Mouse (Mus musculus): Measurements from ENCODE around the gene Srcin1. TPM values are rescaled to one million over a fixed set of nuclear protein-coding genes. Genes with fewer than 3 reads are reported as not detected.

Gene Srcin1
- polyA plus RNA-seq, 1 experiment from 2014 or later, result 0.10 TPM

DNA sequence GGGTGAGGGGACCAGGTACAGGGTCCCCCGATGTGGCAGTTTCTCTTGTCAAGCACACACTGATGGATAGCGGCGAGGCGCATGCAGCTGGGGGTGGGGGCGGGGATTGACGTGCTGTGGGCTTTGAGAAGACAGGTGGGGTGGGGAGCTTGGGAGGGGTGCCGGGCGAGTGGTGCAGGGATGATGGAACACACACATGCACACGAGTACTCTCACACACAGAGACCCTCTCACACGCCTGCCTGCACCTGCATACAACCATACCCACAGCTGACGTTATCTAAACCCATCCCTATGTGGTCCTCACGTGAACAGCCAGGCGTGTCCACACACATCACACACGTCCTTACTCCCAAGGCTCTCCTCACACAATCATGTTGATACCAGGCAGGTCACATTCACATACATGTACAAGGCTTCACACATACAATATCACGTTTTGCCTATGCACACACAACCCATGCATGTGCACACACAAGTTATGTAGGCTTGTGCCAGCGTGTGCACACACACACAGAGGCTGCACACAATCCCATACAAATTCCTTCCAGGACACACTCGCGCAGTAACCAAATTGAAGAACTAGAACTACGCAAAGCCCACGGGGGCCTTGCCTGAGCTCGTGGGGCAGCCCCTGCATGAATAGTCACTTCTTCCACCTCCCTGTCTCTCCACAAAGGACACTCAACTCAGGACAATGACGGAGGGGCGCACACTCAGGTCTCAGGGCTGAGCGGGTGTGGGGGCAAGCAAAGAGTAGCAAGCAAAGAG lies 66.1 kb downstream of the Srcin1 start:
- Histone ChIP-seq H3K4me1 (peaks cover 18% of the 10 kb centered on the region), H3K27me3 (replicated peaks) (peaks cover 41% of the 10 kb centered on the region), H3K27ac (no peak overlapping the region), H3K9me3 (replicated peaks) (no peaks in the 10 kb centered on the region), H3K4me2 (no peak overlapping the region), H3K4me3 (no peak overlapping the region), H3K9ac (no peak overlapping the region), H3K36me3 (no peaks in the 10 kb centered on the region)
- WGBS (ENCODE audit: insufficient replicate concordance), result 69% methylated on average over 24 of the region's 24 CpGs
- ATAC-seq, result no peak

DNA sequence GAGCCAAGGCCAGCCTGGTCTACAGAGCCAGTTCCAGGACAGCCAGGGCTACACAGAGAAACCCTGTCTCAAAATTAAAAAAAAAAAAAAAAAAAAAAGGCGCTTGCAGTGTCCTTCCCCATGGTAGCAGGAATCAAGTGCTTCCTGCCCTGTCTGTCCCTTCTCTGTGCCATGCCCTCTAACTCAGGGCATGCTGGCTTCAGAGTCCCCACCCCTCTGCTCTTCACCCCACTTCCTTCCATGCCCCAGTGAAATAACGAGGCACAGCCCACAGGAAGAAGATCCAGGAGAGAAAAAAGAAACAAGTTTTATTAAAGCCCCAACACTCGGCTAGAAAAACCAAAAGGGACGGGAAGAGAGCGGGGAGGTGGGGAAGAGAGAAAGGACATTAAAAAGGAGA lies 66.9 kb downstream of the Srcin1 start:
- Histone ChIP-seq H3K4me2 (no peak overlapping the region), H3K9me3 (replicated peaks) (no peaks in the 10 kb centered on the region), H3K4me3 (no peak overlapping the region), H3K36me3 (no peaks in the 10 kb centered on the region), H3K27me3 (replicated peaks) (peaks cover 44% of the 10 kb centered on the region), H3K27ac (no peak overlapping the region), H3K4me1 (peaks cover 18% of the 10 kb centered on the region), H3K9ac (no peak overlapping the region)
- 47% methylated on average over 5 of the region's 5 CpGs for WGBS (ENCODE audit: insufficient replicate concordance)
- ATAC-seq, result no peak

DNA sequence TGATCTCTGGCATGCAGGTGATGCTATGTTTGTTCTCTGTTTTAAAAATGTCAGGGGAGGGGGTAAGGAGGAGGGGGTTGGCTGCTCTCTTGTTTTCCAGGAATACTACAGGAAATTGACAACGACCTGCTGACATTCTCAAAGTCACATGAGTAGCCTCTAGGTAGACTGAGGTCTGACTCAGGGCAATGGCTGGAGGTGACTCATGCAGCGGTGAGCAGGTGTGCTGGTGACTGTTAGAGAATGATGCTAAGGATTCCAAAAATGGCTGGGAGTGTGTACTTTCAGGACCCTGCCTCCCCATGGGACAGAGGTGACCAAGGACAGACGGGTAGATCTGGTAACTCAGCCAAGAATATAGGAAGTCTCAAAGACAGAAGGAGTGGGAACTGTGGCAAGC lies 67.8 kb downstream of the Srcin1 start:
- Histone ChIP-seq H3K4me2 (no peak overlapping the region), H3K9me3 (replicated peaks) (no peaks in the 10 kb centered on the region), H3K27ac (no peak overlapping the region), H3K27me3 (replicated peaks) (peaks cover 44% of the 10 kb centered on the region), H3K4me1 (peaks cover 18% of the 10 kb centered on the region), H3K4me3 (no peak overlapping the region), H3K36me3 (no peaks in the 10 kb centered on the region), H3K9ac (no peak overlapping the region)
- ATAC-seq, result no peak
- 41% methylated on average over 3 of the region's 3 CpGs for WGBS (ENCODE audit: insufficient replicate concordance)

DNA sequence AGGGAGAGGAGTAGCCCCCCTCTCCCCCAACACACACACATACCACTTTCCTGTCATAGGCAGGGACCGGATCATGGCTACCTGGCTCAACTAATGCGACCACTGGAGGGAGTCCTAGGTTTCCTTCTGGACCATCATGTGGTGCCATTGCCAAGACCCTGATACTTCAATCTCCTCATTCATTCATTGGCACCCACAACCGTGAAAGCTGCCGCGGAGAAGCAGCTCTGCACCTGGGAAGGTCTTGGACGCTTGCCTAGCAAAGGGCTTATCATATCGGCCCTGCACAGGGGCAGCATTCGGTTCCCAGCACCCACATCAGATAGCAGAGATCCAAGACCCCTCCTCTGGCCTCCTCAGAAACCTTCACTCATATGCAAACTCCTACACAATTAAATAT lies 69.7 kb downstream of the Srcin1 start:
- Histone ChIP-seq H3K27me3 (replicated peaks) (peaks cover 44% of the 10 kb centered on the region), H3K4me1 (peaks cover 4% of the 10 kb centered on the region), H3K9me3 (replicated peaks) (no peaks in the 10 kb centered on the region), H3K36me3 (peaks cover 12% of the 10 kb centered on the region), H3K4me3 (no peak overlapping the region), H3K27ac (no peak overlapping the region), H3K9ac (no peak overlapping the region), H3K4me2 (no peak overlapping the region)
- no peak for ATAC-seq
- WGBS (ENCODE audit: insufficient replicate concordance), result 52% methylated on average over 8 of the region's 8 CpGs

DNA sequence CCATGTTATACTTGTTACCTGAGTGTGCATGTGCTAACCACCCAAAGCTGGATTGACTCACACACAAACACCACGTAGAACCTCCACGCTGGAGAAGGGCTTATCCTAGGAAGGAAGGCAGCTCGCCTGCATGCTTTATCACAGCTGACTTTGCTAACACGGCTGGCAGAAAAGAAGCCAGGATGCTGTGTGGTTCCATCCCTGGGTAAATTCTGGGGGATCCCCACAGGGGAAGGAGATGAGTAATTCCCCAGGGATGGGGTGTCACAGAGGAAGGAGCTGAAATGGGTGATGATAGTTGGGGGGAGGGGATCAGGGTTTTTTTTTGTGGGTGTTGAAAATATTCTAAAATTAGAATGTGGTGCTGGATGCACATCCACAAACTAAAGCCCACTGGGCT lies 70.2 kb downstream of the Srcin1 start:
- WGBS (ENCODE audit: insufficient replicate concordance), result 54% methylated on average over 4 of the region's 4 CpGs

DNA sequence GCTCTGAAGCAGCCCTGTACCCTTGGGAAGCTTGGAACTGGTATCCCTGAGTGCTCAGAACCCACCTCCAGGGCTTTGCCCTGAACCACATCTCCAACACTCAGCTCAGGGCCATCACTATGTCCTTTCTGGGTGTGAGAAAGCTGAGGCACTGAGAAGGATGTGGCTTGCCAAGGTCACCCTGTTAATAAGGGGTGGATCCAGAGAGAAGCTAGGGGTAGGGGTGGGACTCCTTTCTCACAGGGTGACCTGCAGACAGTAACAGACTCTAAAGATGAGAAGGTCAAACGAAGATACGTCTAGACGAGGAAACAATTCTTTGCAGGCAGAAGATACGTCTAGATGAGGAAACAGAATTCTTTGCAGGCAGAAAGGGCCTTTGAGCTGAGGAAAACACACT lies 73.1 kb downstream of the Srcin1 start:
- H3K4me1 ChIP-seq, result peaks cover 14% of the 10 kb centered on the region; the same call in 1 of the 2 replicates
- no peak overlapping the region for H3K4me2 ChIP-seq
- no peak for ATAC-seq
- H3K27ac ChIP-seq, result no peak overlapping the region
- WGBS (ENCODE audit: insufficient replicate concordance), result 66% methylated on average over 4 of the region's 4 CpGs
- peaks cover 47% of the 10 kb centered on the region for H3K36me3 ChIP-seq
- no peak overlapping the region for H3K9ac ChIP-seq
- H3K27me3 ChIP-seq (replicated peaks), result peaks cover 45% of the 10 kb centered on the region
- no peak overlapping the region for H3K4me3 ChIP-seq
- H3K9me3 ChIP-seq (replicated peaks), result no peaks in the 10 kb centered on the region

More for the DNA sequence above, 70.2 kb downstream of the Srcin1 start:
- Histone ChIP-seq H3K9me3 (replicated peaks) (no peaks in the 10 kb centered on the region), H3K27ac (no peak overlapping the region), H3K4me1 (0 out of 2 replicates have a peak, but pooled peaks cover 3% of the 10 kb centered on the region), H3K27me3 (replicated peaks) (peaks cover 48% of the 10 kb centered on the region), H3K9ac (no peak overlapping the region), H3K4me2 (no peak overlapping the region), H3K36me3 (peaks cover 18% of the 10 kb centered on the region), H3K4me3 (no peak overlapping the region)
- no peak for ATAC-seq

DNA sequence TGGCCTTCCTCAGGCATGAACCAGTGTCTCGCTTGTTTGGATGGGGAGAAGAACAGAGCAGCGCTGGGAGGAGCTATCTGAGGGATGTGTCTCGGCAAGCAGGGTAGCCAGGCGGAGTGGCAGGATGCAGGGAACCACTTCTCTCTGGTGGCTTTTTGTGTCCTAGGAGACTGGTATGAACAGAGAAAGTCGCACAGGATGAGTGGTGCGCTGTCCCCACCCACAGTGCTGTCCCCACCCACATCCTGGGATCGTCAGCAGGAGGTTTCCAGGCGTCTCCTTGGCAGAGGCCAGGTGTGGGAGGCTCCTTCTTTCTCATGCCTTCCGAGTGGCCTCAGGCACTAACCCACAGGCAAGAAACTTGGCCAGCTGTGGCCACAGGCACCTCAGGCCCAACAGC lies 73.6 kb downstream of the Srcin1 start:
- Histone ChIP-seq H3K9ac (no peak overlapping the region), H3K36me3 (peaks cover 52% of the 10 kb centered on the region), H3K9me3 (replicated peaks) (no peaks in the 10 kb centered on the region), H3K4me2 (no peak overlapping the region), H3K27me3 (replicated peaks) (peaks cover 40% of the 10 kb centered on the region), H3K4me3 (no peak overlapping the region), H3K4me1 (peaks cover 14% of the 10 kb centered on the region; the same call in 1 of the 2 replicates), H3K27ac (no peak overlapping the region)
- ATAC-seq, result no peak
- 64% methylated on average over 9 of the region's 9 CpGs for WGBS (ENCODE audit: insufficient replicate concordance)

DNA sequence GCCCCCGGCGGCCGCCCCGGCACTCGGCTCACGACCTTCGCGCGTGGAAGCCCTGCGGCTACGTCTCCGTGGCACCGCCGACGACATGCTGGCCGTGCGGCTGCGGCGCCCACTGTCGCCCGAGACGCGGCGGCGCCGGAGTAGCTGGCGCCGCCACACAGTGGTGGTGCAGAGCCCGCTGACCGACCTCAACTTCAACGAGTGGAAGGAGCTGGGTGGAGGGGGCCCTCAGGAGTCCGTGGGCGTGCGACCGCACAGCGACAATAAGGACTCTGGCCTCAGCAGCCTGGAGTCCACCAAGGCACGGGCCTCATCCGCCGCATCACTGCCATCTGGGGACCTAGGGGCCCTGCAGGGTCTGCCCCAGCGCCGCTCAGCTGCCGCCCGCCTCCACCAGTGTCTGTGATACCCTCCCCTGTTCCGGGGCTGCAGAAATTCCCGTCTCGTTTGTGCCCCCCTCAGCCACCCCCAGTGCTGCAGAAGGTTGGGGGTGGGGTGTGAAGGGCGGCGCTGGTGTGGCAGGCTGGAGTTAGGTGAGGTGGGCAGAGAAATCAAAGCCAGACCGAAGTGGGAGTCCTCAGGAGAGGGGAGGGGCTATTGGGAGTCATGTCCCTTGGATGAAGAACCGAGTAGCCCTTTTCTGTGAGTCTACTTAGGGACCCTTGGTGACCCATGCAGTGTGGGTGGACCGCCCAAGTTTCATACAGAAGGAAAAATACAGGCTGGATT lies 75.1 kb downstream of the Srcin1 start:
- Histone ChIP-seq H3K36me3 (peaks cover 67% of the 10 kb centered on the region), H3K27me3 (replicated peaks) (peaks cover 34% of the 10 kb centered on the region), H3K4me2 (peak overlapping the region; percentile 49), H3K4me1 (peaks cover 14% of the 10 kb centered on the region; the same call in 1 of the 2 replicates), H3K9me3 (replicated peaks) (no peaks in the 10 kb centered on the region), H3K9ac (no peak overlapping the region), H3K4me3 (peak overlapping the region; percentile 18), H3K27ac (no peak overlapping the region)
- ATAC-seq, result no peak
- 79% methylated on average over 51 of the region's 51 CpGs for WGBS (ENCODE audit: insufficient replicate concordance)

DNA sequence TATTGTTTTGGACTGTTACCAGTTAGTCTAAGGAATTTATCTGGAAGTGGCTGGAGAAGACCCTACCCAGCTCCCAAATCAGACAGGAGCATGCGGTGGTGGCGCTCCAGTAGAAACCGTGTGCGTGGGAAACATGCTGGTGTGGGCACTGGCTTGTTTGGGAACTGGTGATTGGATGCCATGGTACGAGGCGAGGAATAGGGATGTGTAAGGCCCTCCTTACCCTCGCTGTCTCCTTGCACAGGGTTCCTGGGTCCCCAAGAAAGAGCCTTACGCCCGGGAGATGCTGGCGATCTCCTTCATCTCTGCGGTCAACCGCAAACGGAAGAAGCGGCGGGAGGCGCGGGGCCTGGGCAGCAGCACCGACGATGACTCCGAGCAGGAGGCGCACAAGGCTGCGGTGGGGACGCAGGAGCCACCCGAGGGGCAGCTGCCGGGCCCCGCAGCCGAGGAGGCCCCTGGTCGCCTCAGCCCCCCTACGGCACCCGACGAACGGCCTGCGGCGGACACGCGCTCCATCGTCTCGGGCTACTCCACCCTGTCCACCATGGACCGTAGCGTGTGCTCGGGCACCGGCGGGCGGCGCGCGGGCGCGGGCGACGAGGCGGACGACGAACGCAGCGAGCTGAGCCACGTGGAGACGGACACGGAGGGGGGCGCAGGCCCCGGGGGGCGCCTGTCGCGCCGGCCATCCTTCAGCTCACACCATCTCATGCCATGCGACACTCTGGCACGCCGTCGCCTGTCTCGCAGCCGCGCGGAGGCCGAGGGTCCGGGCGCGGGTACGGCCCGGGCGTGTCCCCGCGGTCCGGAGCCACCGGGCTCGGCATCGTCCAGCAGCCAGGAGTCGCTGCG lies 75.9 kb downstream of the Srcin1 start, which contains the start of gene 4933428G20Rik:
TSS of gene 4933428G20Rik (minus strand) at position 476 of the 855 bp plus-strand sequence.
- WGBS (ENCODE audit: insufficient replicate concordance), result 65% methylated on average over 88 of the region's 88 CpGs
- Histone ChIP-seq H3K36me3 (peaks cover 75% of the 10 kb centered on the region), H3K9me3 (replicated peaks) (no peaks in the 10 kb centered on the region), H3K4me2 (peak within 1 kb of the TSS; percentile 49), H3K27me3 (replicated peaks) (peaks cover 26% of the 10 kb centered on the region), H3K27ac (no peak within 1 kb of the TSS), H3K9ac (no peak within 1 kb of the TSS), H3K4me1 (peaks cover 14% of the 10 kb centered on the region; the same call in 1 of the 2 replicates), H3K4me3 (peak within 1 kb of the TSS; percentile 18)
- ATAC-seq, result no peak

DNA sequence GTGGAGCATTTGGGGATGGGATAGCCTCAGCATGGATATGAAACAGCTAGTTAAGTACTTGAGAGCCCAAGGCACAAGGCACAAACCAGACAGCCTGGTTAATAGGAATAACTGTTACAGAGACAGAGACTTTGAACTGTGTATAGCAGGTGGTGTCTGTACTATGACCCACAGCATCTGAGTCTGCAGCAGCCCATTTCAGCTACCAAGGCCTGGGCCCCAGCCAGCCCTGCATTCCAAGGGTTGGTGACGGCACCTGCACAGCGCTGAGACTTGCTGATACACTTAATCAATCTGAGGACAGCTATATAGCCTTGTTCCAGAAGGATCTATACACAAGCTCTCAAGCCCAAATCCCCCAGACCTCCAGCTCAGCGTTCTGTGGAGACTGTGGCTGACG lies 78.4 kb downstream of the Srcin1 start:
- no peak for ATAC-seq
- Histone ChIP-seq H3K27me3 (replicated peaks) (peaks cover 21% of the 10 kb centered on the region), H3K9me3 (replicated peaks) (no peaks in the 10 kb centered on the region), H3K4me2 (no peak overlapping the region), H3K4me1 (peaks cover 14% of the 10 kb centered on the region; the same call in 1 of the 2 replicates), H3K27ac (no peak overlapping the region), H3K4me3 (no peak overlapping the region), H3K9ac (no peak overlapping the region), H3K36me3 (peaks cover 99% of the 10 kb centered on the region)
- 88% methylated on average over 4 of the region's 4 CpGs for WGBS (ENCODE audit: insufficient replicate concordance)

DNA sequence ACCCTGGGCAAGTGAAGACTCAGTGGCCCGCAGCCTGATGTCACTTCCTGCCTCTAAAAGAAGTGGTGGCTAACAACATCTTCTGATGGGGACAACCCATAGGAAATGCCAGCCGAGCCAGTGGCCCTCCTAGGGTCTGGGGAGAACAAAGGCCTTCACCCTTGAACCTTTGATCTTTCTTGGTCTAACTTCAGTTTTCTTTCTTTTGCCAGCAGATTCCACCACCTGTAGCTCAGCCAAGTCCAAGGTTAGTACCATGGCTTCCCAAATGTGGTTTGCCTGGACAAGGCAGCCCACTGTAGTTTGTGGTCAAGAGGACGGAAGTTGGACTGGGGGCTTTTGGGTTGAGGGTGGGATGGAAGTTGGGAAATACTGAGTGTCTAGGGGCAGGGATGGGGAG lies 83.2 kb downstream of the Srcin1 start:
- no peak for ATAC-seq
- H3K4me3 ChIP-seq, result no peak overlapping the region
- H3K9me3 ChIP-seq (replicated peaks), result no peaks in the 10 kb centered on the region
- H3K4me2 ChIP-seq, result no peak overlapping the region
- no peaks in the 10 kb centered on the region for H3K27me3 ChIP-seq (replicated peaks)
- H3K9ac ChIP-seq, result no peak overlapping the region
- H3K27ac ChIP-seq, result no peak overlapping the region
- H3K4me1 ChIP-seq, result no peaks in the 10 kb centered on the region
- H3K36me3 ChIP-seq, result peaks cover 99% of the 10 kb centered on the region
- 83% methylated on average over 3 of the region's 3 CpGs for WGBS (ENCODE audit: insufficient replicate concordance)

Data from liver, embryonic 12.5 days (tissue).